Mouse (Mus musculus) gonadal fat pad, adult 2 months (tissue): ENCODE measurements at regions not wholly inside any gene's neighbourhood (a gene's known extent, or its start where the extent isn't known, plus 50 kb on each side); places are given as distances from the start of the nearest gene placed in this dataset.

Source experiments
- DNase-seq: peaks from one replicate; pipeline ENCODE4 v3.0.0-alpha.2; 2012; ENCODE audit warnings: low read depth

DNA sequence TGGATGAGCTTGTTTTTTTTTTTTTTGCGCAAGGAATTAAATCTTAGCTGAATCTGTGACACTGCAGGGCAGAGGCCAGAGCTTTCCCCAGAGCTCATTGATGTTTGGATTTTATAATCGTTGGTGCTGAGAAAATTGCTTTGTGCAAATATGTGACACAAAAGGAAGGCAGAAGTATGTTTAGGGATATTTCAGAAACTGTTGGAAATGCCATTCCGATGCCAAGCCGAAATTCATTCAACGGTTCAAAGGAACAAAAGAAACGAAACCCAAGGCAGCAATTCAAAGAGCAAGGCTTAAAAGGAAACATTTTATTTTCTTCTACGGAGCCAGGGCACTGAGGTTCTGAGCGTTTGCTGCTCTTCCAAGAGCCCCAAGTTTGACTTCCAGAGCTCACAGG lies 302.2 kb downstream of the 1500009L16Rik start:
- no peak for DNase-seq

DNA sequence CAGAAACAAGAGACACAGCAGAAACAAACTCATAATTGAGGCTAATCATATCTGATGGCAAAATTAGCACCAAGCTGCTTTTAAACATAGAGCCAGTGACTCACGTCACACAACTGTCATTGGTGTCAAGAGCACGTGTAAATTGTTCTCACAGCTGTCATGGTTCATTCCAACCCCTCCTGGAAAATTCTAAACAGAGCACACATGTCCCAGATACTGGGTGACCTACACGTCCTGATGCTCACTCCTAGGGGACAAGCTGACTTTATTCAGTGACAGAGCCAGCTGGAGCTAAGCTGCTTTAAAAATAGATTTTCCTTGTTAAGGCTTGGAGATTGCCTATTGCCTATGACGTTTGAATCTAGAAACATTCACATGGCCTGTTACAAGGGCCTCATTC lies 304.1 kb downstream of the 1500009L16Rik start:
- no peak for DNase-seq

DNA sequence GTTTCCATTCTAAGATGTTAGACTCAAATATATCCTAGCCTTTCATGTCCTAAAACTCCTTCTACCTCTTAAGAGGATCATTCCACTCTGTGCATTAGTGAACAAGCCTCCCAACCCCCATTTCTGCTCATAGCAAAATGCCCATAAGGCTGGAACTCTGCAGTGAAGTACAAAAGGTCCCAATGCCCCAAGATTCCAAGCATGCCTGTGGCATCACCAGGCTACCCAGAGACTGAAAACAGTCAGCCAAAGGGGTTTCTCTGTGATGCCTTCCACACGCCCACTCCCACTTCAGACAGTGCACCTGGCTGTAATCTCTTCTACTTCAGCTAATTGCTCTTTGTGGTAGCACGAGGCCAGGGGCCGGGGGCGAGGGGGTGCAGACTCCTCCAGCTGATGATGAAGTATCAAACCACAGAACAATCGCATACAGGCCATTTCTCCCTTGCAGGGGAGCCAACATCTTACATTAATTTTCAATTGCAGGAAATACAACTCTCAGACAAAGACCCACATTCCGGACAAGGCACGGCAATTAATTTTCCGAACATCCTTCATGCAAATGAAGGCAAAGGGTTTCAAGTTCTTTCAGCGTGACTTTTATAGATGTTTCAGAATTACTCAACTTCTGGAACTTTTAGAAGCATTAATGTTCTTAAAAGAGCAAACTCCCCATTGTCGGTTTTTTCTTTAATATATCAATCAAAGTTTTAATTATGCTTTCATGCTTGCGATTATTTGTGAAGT lies 313.6 kb downstream of the 1500009L16Rik start:
- DNase-seq = no peak

DNA sequence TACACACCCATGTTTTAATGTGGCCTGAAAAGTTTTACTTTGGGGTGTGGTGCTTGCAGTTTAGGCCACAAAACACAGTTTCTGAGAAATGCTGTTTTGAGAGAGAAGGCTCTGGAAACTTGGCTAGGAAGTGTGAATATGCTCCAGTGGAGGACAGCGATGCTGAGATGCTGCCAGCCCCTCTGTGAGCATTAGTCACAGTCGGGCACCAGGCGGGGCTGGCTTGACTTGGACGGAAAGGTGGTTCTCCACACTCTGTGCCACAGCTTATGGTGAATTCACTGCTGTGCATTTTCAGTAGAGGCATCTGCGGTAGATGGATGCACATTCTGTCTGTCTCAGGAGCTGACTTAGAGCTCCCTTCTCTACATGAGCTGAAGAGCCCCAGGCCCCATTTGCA lies 326.0 kb downstream of the 1500009L16Rik start:
- no peak for DNase-seq

DNA sequence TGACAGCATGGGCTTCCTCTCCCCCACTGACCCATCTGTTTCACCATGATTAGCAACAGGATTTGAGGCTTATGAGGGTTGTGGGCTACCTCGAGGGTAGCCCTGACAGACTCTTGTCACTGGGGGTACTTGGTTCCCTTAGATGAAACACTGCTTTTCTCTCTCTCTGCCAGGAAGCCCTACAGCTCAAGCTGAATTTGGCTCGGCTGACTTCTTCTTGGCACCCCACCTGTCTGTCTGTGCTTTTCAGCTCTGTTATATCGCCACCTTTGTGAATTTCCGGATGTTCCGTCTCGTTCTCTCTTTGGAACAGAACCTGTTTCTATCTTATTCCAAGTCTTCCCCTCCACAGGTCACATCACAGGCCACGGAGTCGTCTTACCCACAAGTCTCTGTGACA lies 330.0 kb downstream of the 1500009L16Rik start:
- no peak for DNase-seq

DNA sequence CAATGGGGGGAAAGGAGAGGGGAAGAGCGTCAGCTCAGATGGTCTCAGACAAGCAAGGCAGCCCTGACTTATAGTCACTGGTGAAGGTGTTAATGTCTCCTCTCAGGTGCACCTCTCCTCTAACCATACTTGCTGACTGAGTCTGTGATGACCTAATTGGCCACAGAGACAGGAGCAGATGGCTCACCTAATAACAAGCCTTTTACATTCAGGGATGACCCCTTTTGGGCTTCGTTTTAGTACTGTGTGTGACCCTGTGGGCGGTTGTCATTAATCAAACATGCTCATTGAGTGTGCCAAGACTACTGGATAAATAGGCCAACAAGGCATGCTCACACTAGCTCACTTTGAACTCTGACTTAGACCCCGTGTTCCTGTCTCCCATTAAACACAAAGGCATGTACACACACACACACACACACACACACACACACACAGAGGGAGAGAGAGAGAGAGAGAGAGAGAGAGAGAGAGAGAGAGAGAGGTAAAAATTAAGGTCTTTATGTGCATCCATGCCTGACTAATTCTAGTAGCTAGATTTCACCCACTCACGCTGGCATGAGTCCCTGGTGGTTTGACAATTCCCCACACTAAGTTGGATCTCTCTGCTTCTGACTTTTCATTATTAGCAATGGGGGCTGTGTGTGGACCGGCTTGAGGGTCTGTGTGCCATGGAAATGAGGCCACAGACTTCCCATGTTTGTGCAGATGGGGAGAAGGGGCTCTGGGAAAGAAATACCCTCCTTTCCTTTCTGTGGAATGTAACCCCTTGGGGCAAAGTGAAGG lies 332.1 kb downstream of the 1500009L16Rik start:
- peak; percentile 78 for DNase-seq

DNA sequence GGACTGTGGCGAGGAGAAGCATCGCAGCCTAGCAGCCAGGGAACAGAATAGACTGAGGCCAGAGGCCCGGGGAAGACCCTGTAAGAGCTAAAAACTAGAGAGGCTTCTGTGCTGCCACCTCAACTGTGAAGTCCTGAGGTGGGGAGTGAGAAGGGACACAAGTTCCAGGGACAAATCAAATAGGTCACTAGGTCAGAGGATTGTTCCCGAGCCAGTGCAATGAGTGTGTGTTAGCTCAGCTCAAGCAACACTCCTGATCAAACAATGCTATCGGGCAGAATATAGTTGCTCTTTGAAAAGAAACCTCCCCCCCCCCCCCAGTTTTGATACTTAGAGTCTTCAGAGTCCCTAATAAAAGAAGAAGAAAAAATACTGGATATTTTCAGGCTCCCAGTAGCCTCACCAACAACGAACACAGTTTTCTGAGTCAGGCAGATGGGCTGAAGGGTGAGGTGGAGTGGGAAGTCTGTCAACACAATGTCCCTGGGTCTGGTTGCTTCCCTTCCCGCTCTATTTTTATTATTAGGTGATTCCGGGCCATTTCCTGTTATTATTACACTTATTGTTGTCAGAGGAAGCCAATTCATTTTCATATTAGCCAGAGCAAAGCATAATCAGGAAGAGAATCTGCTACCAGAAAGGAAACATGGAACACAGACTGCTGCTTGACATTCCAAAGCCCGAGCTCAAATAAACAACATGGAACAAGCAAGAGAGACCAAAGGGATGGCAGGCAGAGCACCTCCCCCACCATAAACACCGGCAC lies 332.9 kb downstream of the 1500009L16Rik start:
- no peak for DNase-seq

DNA sequence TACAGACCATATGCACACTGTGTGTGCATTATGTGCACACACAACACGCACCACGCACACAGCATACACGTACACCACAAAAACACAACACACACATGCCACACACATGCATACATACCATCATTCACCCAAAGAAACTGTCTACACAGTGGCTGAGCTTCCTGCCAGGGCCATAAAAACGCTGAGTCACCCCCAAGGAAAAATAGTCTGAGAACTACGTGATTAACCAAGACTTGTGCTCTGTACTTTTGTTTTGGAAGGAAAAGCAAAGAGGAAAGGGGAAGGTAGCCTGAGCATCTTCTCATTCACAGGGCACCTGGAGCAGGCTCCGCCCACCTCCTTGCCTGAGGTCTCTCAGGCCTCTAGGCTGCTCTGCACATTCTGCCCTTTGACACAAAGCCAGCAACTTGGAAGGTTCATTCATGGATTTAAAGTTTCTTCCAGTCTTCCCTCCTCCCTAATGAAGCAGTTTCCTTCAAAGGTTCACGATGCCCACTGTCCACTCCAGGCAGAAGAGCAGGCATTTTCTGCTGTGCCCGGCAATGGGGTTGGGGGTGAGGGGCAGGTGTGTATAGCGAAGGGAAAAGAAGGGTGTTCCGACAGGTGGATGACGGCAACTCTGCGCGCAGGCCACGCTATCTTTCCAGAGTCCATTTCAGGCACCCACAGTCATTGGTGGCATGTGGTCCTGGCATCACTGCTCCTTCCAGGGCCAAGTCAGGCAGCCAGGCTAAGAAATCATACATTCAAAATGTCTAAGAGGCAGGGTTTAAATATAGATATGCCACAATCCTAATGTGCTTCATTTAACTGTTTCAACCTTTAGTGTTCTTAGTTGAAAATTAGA lies 333.9 kb downstream of the 1500009L16Rik start:
- no peak for DNase-seq

DNA sequence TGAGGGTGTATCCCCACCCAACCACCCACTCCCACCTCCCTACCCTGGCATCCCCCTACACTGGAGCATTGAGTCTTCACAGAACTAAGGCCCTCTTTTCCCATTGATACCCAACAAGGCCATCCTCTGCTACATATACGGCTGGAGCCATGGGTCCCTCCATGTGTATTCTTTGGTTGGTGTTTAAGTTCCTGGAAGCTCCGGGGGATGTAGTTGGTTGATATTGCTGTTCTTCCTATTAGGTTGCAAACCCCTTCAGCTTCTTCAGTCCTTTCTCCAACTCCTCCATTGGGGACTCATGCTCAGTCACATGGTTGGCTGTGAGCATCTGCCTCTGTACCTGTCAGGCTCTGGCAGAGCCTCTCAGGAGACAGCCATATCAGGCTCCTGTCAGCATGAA lies 335.6 kb downstream of the 1500009L16Rik start:
- DNase-seq = no peak

DNA sequence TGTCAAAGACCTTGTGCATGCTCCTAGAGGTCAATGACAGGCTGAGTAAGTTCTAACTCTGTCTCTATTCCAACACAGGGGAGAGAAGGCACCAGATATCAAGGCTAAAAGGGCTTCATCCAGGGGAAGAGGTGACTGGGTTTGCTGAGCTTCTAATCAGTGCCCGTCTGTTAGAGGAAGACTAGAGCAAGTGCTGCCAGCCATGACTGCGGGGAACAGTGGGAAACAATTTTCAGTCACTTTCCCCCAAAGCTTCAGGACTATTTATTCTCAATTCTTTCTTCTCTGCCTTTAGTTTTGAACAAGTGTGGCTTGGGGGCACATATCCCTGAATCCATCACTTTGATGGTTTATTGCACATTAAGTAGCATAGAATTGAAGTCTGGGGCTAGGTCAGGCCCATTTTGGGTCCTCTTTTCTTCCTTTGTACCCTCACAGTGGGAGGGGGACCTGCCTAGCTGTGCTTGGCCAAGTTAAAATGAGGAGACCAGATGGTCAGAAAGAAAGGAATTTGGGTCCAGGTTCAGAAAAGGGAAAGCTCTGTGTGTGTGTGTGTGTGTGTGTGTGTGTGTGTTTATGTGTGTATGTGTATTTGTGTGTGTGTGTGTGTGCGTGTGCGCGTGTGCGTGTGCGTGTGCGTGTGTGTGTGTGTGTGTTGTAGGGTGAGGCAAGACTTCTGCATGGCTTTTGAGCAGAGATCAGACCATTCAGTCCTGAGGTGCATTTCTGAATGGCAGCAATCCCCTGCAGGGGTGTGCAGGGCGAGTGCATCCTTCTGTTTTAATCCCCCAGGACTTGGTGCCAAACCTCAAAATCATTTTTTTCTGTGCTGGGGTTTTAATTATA lies 337.2 kb downstream of the 1500009L16Rik start:
- no peak for DNase-seq

DNA sequence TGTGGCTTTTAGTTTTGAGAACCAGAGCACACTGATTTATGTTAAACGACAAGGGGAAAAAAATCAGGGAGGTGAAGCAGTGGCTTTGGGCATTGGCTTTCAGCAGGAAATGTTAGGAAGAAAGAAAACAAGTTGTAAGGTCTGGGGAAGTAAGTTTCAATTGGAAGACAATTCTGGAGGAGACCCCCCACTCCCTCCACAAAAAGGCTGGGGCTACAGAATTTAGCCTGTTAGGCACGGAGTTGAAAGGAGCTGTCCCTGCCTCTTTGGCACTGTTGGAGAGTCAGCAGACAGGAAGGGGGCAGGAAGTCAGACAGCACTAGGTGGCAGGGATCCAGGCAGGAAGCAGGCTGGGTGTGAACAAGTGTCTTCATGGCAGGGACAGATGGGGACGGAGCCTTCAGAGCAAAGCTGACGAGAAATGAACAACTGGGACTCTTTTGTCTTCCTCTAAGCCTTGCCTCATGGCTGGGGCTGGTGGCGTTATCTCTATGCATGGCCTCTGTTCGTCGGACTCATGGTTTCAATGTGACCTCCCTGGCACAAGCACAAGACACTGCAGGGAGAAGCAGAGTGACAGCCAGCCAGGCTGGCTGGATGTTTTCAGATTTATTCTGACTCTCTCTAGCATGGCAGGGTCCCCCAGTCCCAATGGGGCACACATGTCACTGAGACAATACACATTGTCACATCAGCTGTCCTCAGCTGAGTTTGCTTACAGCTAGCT lies 338.0 kb downstream of the 1500009L16Rik start:
- no peak for DNase-seq

DNA sequence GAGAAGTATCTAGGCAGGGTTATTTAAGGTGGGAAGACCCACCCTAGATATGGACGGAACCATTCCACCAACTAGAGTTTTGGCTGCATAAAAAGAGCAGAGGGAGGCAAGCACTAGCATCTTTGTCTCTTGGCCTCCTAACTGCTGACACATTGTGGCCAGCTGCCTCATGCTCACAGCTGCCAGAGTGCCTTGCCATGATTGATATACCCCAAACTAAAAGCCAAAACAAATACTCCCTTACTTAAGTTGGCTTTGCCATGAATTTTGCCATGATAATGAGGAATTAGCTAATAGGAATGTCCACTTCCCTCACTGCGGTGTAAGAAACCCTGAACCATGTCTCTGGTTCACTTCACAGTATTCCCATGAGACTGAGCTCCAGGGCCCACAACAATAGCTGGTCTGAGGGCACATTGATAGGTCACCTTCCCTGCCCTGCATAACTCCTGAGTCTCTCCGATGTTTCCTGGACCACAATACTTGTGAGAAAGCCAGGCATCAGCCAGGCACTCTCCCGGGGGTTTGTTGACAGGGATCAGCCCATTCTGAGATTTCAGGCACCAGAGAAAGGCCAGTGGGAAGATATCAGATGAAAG lies 344.5 kb downstream of the 1500009L16Rik start:
- no peak for DNase-seq

DNA sequence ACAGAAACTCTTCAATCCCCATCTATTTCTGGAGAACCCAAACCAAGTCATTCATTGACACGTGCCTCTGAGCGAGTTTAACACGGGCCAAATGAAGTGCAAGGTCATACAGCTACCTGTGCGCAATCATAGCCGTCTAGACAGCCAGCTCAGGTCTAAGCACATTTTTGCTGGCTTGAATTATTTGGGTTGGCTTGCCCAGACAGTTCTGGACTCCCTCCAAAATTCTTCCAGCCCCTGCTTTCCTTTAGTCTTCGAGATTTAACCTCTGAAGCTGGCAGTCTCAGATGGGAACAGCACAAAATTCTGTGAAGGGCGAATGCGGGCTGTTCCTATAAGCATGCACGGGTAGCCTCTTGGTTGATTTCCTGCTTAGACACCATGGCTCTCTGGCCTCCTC lies 347.1 kb downstream of the 1500009L16Rik start:
- no peak for DNase-seq

DNA sequence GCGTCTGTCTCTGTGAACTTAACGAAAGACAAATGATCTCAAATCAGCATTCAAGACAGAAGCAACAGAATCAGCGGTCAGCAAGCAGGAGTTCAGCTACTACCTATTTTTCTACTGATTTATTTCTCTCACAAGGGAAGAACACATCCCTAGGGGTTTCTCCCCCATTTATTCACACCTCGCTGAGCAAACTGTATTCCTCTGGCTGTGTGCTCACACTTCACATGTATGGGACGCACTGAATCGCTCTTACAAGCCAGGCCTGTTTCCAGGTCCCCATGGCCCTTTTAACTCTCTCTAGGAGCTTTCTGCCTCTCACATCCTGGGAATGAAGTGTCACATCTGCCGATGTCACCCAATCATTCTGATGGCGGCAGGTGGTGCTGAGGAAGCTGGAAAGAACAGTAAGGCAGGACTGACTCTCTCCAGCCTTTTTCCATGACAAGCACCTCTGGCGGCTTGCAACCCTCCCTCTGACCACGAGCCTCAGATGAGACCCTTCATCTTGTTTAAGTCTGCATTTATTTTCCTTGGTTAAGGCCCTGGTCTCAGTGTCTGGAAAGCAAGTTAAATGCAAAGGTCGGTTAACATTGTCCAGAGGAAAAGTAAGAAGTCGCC lies 350.3 kb downstream of the 1500009L16Rik start:
- no peak for DNase-seq

DNA sequence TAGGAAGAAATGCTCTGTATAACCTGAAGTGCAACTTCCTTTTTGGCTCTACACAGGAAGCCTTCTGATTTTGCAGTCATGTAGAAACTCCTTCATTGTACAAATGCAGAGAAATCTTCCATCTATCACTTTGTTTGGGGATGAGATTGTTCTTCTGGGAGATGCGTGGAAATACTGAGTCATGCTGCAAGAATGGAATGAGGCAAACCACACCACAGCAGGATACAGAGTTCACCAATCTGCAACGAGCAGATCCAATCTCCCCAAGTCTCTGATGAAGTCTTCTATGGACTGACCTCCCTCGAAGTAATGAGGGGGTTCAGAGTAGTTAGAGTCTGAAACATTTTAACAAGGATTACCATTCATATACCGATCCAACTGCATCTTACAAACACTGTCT lies 352.9 kb downstream of the 1500009L16Rik start:
- no peak for DNase-seq

DNA sequence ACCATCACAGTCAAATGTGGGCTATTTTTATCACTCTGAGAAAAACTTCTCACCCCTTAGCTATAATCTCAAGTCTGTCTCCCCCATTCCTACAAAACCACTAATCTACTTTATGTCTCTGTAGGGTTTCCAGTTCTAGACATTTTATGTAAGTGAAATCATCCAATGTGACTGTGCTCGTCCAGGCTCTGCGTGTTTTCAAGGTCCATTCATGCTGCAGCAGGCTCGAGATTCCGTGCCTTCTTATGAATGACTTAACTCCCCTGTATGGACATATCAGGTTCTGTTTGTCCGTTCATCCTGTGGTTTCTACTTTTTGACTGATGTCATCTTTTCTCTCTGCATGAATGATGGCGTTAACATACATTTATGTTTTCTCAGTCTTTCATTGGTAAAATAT lies 357.6 kb downstream of the 1500009L16Rik start:
- DNase-seq = no peak

DNA sequence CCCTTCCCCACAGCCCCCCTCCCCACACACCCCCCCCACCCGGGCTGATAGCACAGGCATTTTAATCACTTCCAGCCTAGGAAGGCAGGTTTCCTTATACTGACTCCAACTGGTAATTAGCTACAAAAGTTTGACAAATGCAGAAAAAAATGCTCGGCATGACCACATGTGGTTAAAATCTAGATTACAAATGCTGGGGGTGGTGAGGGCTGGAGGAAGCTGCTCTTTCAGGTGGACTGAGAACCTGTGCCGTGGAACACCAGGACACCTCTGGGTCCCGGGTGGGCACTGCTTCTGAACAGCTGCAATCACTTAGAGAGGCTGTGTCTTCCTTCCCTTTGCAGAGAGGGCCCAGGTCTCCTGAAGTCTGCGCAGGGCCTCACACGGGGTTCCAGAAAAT lies 358.7 kb downstream of the Nuak1 start:
- no peak for DNase-seq

DNA sequence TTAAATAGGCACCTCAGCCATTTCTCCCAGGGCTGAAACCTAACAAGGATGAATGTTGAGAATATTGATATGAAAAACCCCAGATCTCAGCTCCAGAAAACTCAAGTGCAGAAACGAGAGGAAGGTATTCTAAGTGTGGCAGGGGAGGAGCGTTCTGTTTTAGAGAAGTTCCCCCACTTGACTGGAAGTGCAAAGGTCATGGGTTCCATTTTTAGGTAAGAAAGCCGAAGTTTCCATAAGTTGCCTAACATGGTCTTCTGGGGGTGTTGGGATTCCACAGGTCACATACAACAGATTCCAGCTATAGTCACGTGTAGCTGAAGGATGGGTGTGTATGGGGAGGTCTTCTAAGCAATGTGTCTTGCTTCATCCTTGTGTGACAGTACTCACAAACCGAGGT lies 352.9 kb downstream of the Nuak1 start:
- DNase-seq = no peak

DNA sequence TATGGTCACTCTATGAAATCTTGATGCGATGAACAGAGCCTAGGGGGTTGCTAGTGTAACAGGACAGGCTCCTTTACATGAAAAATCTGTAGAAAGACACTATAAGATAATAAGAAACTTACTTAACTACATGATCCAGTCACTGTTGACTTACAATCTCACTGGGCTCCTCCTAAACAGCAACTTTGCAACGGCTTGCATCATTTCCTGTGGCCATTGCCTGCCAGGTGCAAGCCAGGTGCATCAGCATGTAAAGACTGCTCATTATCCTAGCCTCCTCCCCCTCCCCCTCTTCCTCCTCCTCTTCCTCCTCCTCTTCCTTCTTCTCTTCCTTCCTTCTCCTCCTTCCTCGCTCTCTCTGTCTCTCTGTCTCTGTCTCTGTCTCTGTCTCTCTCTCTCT lies 352.5 kb downstream of the Nuak1 start:
- DNase-seq = no peak
